Mouse (Mus musculus) cortical plate, adult 2 months (tissue): ENCODE data around the gene Rpl3l.

Experiments used
- CTCF ChIP-seq: fragments of 200-500 bp; IDR thresholded peaks from 2 replicates; pipeline ENCODE4 v1.5.1; 2011; ENCODE audit warnings: mild to moderate bottlenecking, control low read depth, low read length; ENCODE audit not compliant: insufficient read depth; ENCODE audit errors: extremely low read depth
- POLR2A ChIP-seq: fragments of 200-500 bp; IDR thresholded peaks from 2 replicates; pipeline ENCODE4 v1.6.1; 2011; ENCODE audit warnings: mild to moderate bottlenecking, low read length, control low read depth; ENCODE audit not compliant: insufficient read depth; ENCODE audit errors: extremely low read depth

GRCm38 (mm10) chr17:24692385-24692784 lies 35.2 kb upstream of the Rpl3l start:
- TF ChIP-seq CTCF (no peak), POLR2A (no peak)
